Mouse (Mus musculus) thymus, adult 2 months (tissue): ENCODE results near the gene Lrrk1. TPM values are rescaled to one million over a fixed set of nuclear protein-coding genes. Genes with fewer than 3 reads are reported as not detected.

Experiments
- DNase-seq: peaks from one replicate; pipeline ENCODE4 v3.0.0; 2021
- H3K27ac ChIP-seq: fragments of 200-500 bp; 2 replicates; pipeline ENCODE4 v1.5.1; 2012; ENCODE audit warnings: low read length, control low read depth; ENCODE audit not compliant: control insufficient read depth, insufficient read depth
- H3K27me3 ChIP-seq: fragments of 200-500 bp; 2 replicates; pipeline ENCODE4 v1.6.1; 2012; ENCODE audit warnings: mild to moderate bottlenecking, low read length, moderate library complexity, mixed read lengths; ENCODE audit not compliant: control insufficient read depth, insufficient read depth
- H3K36me3 ChIP-seq: fragments of 200-500 bp; 2 replicates; pipeline ENCODE4 v1.6.1; 2012; ENCODE audit warnings: mild to moderate bottlenecking, low read length, moderate library complexity; ENCODE audit not compliant: control insufficient read depth, insufficient read depth
- H3K4me1 ChIP-seq: fragments of 200-500 bp; replicated peaks from 2 replicates; pipeline ENCODE4 v1.6.1; 2012; ENCODE audit warnings: low read length; ENCODE audit not compliant: control insufficient read depth, insufficient read depth
- H3K4me3 ChIP-seq: fragments of 200-500 bp; 2 replicates; pipeline ENCODE4 v1.5.1; 2012; ENCODE audit warnings: mild to moderate bottlenecking, low read length, control low read depth, moderate library complexity; ENCODE audit not compliant: control insufficient read depth, insufficient read depth
- CTCF ChIP-seq: fragments of 200-500 bp; IDR thresholded peaks from 2 replicates; pipeline ENCODE4 v1.5.1; 2012; ENCODE audit warnings: mild to moderate bottlenecking, control low read depth, low read length, moderate library complexity, borderline replicate concordance; ENCODE audit not compliant: control insufficient read depth, poor library complexity, insufficient read depth; ENCODE audit errors: extremely low read depth
- POLR2A ChIP-seq: fragments of 200-500 bp; IDR thresholded peaks from 2 replicates; pipeline ENCODE4 v1.6.1; 2012; ENCODE audit warnings: mild to moderate bottlenecking, low read length, control low read depth, moderate library complexity; ENCODE audit not compliant: control insufficient read depth, poor library complexity, insufficient read depth; ENCODE audit errors: extremely low read depth
- WGBS: fragments of 180-500 bp; shearing (Covaris S2); methylation state at CpG from one replicate; pipeline ENCODE4 v1.1.7; 2018; 5-methylcytosine and 5-hydroxymethylcytosine counted together
- polyA plus RNA-seq: library from polyadenylated mRNA; depleted of rRNA; stranded (reverse); fragments of >200 nt; gene quantifications from 2 replicates; pipeline ENCODE4 v1.2.3, GENCODE M21; 2012

Gene Lrrk1
- polyA plus RNA-seq, 1 experiment: 29.9 TPM

- Histone ChIP-seq H3K4me3 (no peak overlapping the region), H3K27me3 (no peaks in the 10 kb centered on the region), H3K27ac (no peak overlapping the region), H3K36me3 (no peaks in the 10 kb centered on the region), H3K4me1 (peaks cover 20% of the 10 kb centered on the region)
- 48% methylated on average over 1 of the region's 1 CpGs for WGBS
- TF ChIP-seq CTCF: no peak
- TF ChIP-seq POLR2A: no peak
- no peak for DNase-seq
These were observed 175.3 kb downstream of the Lrrk1 start for GRCm38 (mm10) chr7:66212887-66213286.

DNA sequence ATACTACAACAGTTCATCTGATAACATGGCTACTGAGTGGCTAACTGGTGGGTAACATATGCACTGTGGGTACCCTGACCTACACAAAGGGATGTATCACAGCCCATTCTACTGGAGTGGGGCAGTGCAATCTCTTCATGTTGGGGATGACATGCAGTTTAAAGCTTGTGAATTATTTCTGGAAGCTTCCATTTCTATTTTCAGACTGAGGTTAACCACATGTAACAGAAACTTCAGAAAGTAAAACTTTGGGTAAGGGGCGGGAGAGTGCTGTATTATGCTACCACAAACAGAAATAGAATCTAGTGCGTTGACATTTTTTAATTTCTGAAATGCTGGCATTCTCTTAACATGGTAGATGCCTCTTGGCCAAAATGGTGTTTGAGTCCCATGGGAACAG is 178.2 kb downstream of the Lrrk1 start:
- Histone ChIP-seq H3K4me1 (peaks cover 19% of the 10 kb centered on the region), H3K27ac (no peak overlapping the region), H3K36me3 (no peaks in the 10 kb centered on the region), H3K27me3 (no peaks in the 10 kb centered on the region), H3K4me3 (no peak overlapping the region)
- 4% methylated on average over 2 of the region's 2 CpGs for WGBS
- TF ChIP-seq CTCF (no peak), POLR2A (no peak)
- no peak for DNase-seq

GRCm38 (mm10) chr7:66201657-66202056 is 186.5 kb downstream of the Lrrk1 start:
- WGBS: 98% methylated on average over 2 of the region's 2 CpGs
- Histone ChIP-seq H3K4me1 (peaks cover 24% of the 10 kb centered on the region), H3K27ac (no peak overlapping the region), H3K27me3 (no peaks in the 10 kb centered on the region), H3K36me3 (no peaks in the 10 kb centered on the region), H3K4me3 (no peak overlapping the region)
- no peak for DNase-seq
- no peak for TF ChIP-seq CTCF
- no peak for TF ChIP-seq POLR2A

DNA sequence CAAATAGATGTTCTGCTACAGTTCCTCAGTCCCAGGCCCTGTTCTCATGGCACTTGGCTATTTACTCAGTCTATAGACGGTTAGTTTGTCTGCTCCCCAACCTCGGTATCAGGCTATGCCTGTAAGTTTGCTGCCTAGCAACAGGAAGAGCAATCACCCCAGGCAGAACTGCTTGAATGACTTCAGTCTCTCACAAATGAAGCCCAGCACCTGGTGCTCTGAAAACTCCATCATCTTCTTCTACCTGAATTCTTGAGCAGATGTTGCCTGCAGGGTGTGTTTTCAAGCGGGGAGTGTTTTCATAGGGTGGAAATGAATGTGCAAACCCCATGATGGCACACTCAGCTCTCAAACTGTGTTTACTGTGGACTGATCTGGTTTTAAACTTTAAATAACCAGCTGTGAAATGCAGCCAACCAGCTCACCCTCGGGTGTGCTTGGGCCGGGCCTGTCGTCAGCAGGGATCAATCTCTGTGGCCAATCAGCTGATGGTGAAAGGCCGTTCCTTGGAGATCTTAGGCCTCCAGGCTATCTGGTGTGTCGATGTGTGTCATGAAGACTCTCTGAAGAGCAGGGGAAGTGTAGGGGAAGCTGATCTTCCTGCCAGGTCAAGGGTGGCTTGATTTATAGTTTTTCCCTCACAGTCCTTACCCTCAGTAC is 187.2 kb downstream of the Lrrk1 start:
- Histone ChIP-seq H3K27ac (no peak overlapping the region), H3K27me3 (no peaks in the 10 kb centered on the region), H3K36me3 (no peaks in the 10 kb centered on the region), H3K4me1 (peaks cover 27% of the 10 kb centered on the region), H3K4me3 (no peak overlapping the region)
- 45% methylated on average over 8 of the region's 8 CpGs for WGBS
- TF ChIP-seq CTCF (no peak), POLR2A (no peak)
- no peak for DNase-seq

DNA sequence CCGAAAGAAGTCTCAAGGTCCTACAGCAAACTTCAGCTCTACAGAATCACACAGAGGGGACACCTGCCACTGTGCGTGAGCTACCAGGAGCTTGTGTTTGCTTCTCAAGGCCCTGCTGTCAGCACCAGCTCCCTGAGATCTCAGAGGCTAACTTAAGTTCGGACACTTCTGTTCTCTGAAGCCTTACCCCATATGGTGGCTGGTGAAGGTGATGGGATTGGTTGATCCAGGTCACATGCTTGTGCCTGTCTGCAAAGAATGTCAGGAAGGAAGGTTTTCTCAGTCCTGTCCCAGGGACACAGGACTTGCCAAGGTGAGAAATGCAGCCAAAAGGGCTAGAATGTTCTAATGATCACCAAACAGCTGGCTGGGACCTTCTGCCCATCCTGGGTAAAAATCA is 187.8 kb downstream of the Lrrk1 start:
- H3K27ac ChIP-seq: no peak overlapping the region
- peaks cover 27% of the 10 kb centered on the region for H3K4me1 ChIP-seq
- no peak for DNase-seq
- 85% methylated on average over 3 of the region's 3 CpGs for WGBS
- no peaks in the 10 kb centered on the region for H3K36me3 ChIP-seq
- TF ChIP-seq CTCF (no peak), POLR2A (no peak)
- H3K4me3 ChIP-seq: no peak overlapping the region
- H3K27me3 ChIP-seq: no peaks in the 10 kb centered on the region

GRCm38 (mm10) chr7:66199391-66199831 is 188.7 kb downstream of the Lrrk1 start:
- Histone ChIP-seq H3K4me1 (peaks cover 37% of the 10 kb centered on the region), H3K4me3 (no peak overlapping the region), H3K27me3 (no peaks in the 10 kb centered on the region), H3K27ac (no peak overlapping the region), H3K36me3 (no peaks in the 10 kb centered on the region)
- no peak for DNase-seq
- 78% methylated on average over 5 of the region's 5 CpGs for WGBS
- TF ChIP-seq CTCF (no peak), POLR2A (no peak)

DNA sequence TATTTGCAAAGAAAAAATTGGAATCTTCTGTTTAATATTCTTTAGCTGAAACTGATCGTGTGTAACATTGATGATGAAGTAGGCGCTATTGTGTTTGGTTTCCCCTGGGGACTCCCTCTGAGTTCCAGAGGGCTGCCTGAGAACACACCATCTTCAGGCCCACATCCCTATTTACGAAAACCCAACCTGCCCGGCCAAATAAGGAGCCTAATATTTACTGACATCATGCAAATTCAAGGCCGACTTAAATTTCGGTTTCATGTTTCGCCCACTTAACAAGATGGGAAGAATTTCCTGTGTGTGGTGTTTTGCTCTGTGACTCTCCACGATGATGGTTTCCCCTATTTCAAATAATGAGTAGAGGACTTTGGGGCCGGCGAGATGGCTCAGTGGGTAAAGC is 189.7 kb downstream of the Lrrk1 start:
- H3K4me1 ChIP-seq: peaks cover 43% of the 10 kb centered on the region
- no peak for TF ChIP-seq POLR2A
- TF ChIP-seq CTCF: no peak
- no peak for DNase-seq
- no peak overlapping the region for H3K4me3 ChIP-seq
- H3K27ac ChIP-seq: no peak overlapping the region
- H3K27me3 ChIP-seq: no peaks in the 10 kb centered on the region
- no peaks in the 10 kb centered on the region for H3K36me3 ChIP-seq
- WGBS: 73% methylated on average over 10 of the region's 10 CpGs
